Mouse (Mus musculus): Measurements from ENCODE around the gene Rpl31. TPM values are rescaled to one million over a fixed set of nuclear protein-coding genes. Genes with fewer than 3 reads are reported as not detected.

The Rpl31 gene
- polyA plus RNA-seq, 1 experiment = 322 TPM

DNA sequence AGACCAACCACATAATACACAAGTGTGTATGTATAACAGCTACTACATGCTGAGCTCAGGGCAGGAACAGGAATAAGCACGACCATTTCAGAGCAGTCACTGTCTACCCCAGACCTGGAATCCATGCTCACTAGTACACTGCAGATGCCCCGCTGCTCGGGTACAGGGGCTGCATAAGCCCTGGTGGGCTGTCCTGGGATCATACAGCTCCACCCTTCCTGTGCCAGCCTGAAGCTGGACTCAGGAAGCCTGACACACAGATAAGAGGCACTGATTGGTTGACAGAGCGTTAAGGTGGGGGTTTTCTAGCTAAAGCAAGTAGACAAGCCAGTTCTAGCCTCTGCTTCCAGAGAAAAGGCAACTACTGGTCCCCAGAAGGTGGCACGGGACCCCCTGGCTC is 11.4 kb downstream of the Rpl31 start:
- H3K27ac ChIP-seq (replicated peaks; ENCODE audit: low read depth, low read length) = no peak overlapping the region
- no peak overlapping the region for H3K4me3 ChIP-seq (ENCODE audit: insufficient read depth, low read depth, low read length)
- H3K4me1 ChIP-seq (ENCODE audit: control insufficient read depth, insufficient read depth, insufficient read length, low read length) = no peaks in the 10 kb centered on the region

DNA sequence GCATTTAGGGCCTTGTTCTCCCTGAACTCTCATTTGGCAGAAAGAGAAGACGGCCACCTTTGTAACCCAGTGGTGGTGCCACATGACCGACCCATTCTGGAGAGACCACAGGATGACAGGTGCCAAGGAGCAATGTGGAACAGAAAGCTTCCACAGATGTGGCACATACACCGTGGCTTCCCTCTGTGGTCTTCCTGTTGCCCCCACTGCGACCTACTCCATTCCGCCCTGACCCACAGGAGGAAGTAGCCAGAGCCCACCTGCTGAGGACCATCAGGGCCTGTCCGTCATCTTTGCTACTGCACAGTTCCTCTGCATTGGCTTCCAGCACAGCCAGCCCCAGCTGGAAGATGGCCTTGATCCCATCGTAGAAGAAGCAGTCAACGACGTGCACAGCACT is 13.4 kb downstream of the Rpl31 start:
- Histone ChIP-seq H3K27ac (replicated peaks; ENCODE audit: low read depth, low read length) (no peak overlapping the region), H3K4me3 (ENCODE audit: insufficient read depth, low read depth, low read length) (no peak overlapping the region), H3K4me1 (ENCODE audit: control insufficient read depth, insufficient read depth, insufficient read length, low read length) (no peaks in the 10 kb centered on the region)

DNA sequence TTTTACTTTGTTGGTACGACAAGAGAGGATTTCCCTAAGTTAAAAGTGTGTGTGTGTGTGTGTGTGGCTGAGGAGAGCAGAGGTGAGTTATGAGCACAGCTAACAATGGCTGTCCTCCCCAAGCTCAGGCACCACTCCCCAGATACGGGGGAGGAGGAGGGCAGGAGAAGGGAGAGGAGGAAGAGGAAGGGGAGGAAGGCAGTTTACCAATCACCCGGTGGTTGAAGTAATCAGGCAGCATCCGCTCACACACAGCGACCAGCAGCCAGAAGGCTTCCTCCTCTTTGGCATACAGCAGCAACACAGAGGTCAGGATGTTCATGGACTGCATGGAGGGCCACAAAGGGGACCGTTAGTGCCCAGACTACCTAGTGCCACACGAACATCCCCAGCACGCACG is 17.3 kb downstream of the Rpl31 start:
- H3K27ac ChIP-seq (replicated peaks; ENCODE audit: low read depth, low read length) = no peak overlapping the region
- H3K4me1 ChIP-seq (ENCODE audit: control insufficient read depth, insufficient read depth, insufficient read length, low read length) = no peaks in the 10 kb centered on the region
- no peak overlapping the region for H3K4me3 ChIP-seq (ENCODE audit: insufficient read depth, low read depth, low read length)

DNA sequence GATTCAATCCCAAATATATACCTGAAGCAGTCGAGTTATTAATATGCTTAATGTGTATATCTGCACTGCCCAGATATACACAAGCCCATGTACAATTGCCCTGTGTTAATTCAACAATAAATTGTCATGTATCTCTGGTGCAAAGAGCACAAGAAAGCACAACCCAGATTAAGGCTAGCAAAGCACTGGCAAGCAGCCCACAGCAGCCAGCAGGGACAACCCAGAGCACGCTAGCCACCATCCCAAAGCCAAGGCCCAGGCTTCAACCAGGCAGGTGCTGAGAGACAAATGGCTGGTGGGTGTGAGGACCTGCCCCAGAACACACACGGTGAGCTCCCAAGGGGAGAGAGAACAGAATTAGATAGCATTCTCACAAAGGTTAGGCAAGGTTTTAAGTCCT is 18.8 kb downstream of the Rpl31 start:
- no peaks in the 10 kb centered on the region for H3K4me1 ChIP-seq (ENCODE audit: control insufficient read depth, insufficient read depth, insufficient read length, low read length)

DNA sequence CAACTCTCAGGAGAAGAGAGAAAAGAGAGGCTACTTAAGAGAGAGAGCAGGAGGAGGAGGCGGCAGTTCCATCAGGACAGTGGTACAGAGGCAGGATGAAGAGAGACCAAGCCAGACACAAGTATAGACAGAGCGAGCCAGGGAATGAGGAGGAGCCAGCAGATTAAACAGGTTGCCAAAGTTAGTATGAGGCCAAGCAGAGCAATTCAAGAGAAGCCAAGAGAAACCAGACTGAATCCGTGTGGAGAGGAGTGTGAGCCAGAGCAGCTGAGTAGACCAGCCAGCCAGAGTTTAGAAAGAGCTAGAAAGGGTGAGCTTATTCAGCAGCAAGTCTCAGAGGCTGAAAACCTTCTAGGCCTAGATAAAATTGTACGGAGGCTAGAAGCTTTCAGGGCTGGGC is 19.9 kb downstream of the Rpl31 start:
- no peaks in the 10 kb centered on the region for H3K4me1 ChIP-seq (ENCODE audit: control insufficient read depth, insufficient read depth, insufficient read length, low read length)
- H3K27ac ChIP-seq (replicated peaks; ENCODE audit: low read depth, low read length) = no peak overlapping the region
- no peak overlapping the region for H3K4me3 ChIP-seq (ENCODE audit: insufficient read depth, low read depth, low read length)

More for the DNA sequence above, 18.8 kb downstream of the Rpl31 start:
- no peak overlapping the region for H3K27ac ChIP-seq (replicated peaks; ENCODE audit: low read depth, low read length)
- no peak overlapping the region for H3K4me3 ChIP-seq (ENCODE audit: insufficient read depth, low read depth, low read length)

DNA sequence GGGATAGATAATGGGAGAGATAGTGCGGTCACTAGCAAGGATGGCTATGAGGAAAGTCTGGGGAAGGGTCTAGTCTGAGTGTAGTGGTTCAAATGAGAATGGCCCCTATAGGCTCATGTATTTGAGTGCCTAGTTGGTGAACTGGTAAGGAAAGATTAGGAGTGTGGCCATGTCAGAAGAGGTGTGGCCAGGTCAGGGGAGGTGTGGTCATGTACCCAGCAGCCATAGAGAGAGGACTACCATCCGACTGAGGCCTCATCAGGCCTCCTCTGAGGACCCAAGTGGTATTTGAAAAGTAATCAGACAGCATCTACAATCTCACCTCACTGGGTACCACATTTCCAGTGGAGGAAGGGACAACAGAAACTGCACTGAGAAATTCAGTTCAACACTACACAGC is 20.5 kb downstream of the Rpl31 start:
- no peaks in the 10 kb centered on the region for H3K4me1 ChIP-seq (ENCODE audit: control insufficient read depth, insufficient read depth, insufficient read length, low read length)
- H3K4me3 ChIP-seq (ENCODE audit: insufficient read depth, low read depth, low read length) = no peak overlapping the region
- no peak overlapping the region for H3K27ac ChIP-seq (replicated peaks; ENCODE audit: low read depth, low read length)

DNA sequence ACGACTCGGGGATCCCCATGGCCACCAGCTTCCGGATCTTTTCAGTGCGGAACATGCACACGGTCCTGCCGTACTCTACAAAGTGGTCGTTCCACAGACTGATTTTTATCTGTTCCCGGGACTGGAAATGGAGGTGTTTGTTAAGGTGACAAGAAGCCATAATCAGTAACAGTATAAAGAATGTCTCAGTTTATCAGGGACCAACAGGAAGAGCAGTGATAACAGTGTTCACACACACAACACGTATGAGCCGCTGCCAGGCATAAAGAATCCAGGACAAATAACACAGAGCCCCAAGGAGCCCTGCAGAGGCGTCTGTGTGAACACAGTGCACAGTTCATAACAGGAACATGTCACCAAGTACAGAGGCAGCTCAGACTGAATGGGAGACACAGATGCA is 21.7 kb downstream of the Rpl31 start:
- Histone ChIP-seq H3K27ac (replicated peaks; ENCODE audit: low read depth, low read length) (no peak overlapping the region), H3K4me1 (ENCODE audit: control insufficient read depth, insufficient read depth, insufficient read length, low read length) (0 out of 2 replicates have a peak, but pooled peaks cover 4% of the 10 kb centered on the region), H3K4me3 (ENCODE audit: insufficient read depth, low read depth, low read length) (no peak overlapping the region)

DNA sequence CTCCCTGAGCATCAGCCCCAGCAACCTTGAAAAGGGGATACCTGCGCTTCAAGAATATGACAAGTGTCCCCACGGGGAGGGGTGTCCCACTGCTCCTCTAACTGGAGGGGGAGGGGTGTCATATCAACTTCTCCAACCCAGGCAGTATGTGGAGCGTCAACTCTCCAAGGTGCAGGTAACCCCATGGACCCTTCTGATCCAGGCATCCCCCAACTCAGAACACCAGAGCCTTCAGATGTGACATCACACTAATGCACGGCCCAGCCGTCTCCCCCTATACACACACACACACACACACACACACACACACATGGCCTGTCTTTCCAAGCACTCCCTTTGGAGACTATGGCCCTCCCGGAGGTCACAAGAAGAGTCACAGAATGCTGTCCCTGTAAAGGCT is 24.0 kb downstream of the Rpl31 start:
- no peak overlapping the region for H3K4me3 ChIP-seq (ENCODE audit: insufficient read depth, low read depth, low read length)
- 0 out of 2 replicates have a peak, but pooled peaks cover 5% of the 10 kb centered on the region for H3K4me1 ChIP-seq (ENCODE audit: control insufficient read depth, insufficient read depth, insufficient read length, low read length)
- no peak overlapping the region for H3K27ac ChIP-seq (replicated peaks; ENCODE audit: low read depth, low read length)

DNA sequence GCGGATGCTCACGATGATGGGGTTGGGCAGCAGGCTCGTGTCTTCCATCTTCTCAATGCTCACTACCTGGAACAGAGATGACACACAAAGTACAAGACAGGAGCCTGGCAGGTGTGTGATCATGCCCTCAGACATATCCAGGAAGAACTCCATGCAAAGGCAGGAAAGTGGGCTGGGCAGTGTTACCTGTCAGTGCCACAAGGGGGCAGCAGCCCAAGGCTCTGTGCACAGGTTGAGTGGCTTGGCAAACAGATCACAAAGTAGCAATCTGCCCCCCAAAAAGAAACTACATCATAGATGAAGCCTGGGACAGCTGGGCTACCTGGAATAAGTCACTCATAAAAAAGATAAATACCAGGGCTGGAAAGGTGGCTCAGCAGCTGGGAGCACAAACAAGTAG is 24.5 kb downstream of the Rpl31 start:
- H3K27ac ChIP-seq (replicated peaks; ENCODE audit: low read depth, low read length) = no peak overlapping the region
- no peak overlapping the region for H3K4me3 ChIP-seq (ENCODE audit: insufficient read depth, low read depth, low read length)

DNA sequence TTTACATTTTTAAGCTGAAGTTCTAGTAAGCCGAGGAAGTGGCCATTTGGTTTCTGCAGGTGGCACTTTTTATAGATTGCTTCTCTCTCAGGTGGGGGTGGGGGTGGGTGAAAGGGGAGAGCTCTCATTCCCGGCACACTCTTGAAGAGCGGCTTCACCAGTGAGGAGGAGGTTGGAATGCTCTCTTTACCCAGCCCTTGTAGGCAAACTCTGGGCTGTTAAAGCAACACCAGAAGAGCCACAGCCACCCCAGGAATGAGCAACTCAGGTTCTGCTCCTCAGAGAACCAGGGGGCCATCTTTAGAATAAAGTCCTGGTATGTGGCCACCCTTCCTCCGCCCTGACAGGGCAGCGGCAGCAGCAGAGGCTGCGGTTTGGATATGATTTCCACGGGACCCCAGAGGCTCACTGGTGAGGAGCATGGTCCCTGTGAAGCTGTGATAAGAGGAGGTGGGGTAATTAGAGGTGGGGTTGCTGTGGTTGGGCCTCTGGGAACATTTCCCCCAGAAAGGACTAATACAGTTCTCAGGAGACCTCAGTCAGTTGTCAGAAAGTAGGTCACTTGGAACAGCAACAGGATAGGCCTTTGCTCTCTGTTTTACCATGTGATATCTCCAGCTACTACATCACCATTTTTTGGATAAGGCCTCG is 25.7 kb downstream of the Rpl31 start:
- no peak overlapping the region for H3K27ac ChIP-seq (replicated peaks; ENCODE audit: low read depth, low read length)
- no peak overlapping the region for H3K4me3 ChIP-seq (ENCODE audit: insufficient read depth, low read depth, low read length)
- H3K4me1 ChIP-seq (ENCODE audit: control insufficient read depth, insufficient read depth, insufficient read length, low read length) = 0 out of 2 replicates have a peak, but pooled peaks cover 5% of the 10 kb centered on the region

More for the DNA sequence above, 24.5 kb downstream of the Rpl31 start:
- 0 out of 2 replicates have a peak, but pooled peaks cover 5% of the 10 kb centered on the region for H3K4me1 ChIP-seq (ENCODE audit: control insufficient read depth, insufficient read depth, insufficient read length, low read length)

DNA sequence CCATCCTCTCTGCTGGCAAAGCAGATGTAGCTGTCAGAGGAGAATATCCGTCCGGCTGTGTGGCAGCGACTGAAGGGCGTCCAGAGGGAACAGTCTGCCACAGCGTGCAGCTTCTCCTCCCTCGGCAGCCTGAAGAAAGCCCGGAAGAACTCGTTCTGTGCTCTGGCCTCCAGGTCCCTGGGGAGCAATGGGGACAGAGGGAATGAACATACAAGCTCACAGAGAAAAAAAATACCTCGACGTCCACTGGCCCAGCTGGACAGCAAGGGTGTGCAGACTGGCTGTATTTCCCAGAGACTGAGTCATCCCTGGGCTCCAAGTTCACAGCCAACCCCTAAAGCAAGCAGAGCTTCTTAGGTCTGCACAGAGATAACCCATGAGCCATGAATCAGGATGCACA is 26.5 kb downstream of the Rpl31 start:
- H3K27ac ChIP-seq (replicated peaks; ENCODE audit: low read depth, low read length) = peak overlapping the region; percentile 41; the same call in 1 of the 2 replicates

DNA sequence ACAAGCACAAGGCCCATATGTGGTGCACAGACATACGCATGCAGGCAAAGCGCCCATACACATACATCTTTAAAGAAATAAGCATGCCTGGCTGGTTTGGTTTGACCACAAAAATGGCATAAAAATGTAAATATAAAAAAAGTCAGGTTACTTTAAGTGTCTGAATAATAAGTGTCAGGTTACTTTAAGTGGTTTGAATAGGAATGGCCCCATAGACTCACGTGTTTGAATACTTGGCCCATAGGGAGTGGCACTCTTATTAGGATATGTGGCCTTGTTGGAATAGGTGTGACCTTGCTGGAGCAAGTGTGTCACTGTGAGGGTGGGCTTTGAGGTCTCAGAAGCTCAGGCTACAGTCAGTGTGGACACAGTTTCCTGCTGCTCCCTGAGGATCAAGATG is 27.0 kb downstream of the Rpl31 start:
- Histone ChIP-seq H3K4me1 (ENCODE audit: control insufficient read depth, insufficient read depth, insufficient read length, low read length) (0 out of 2 replicates have a peak, but pooled peaks cover 5% of the 10 kb centered on the region), H3K4me3 (ENCODE audit: insufficient read depth, low read depth, low read length) (no peak overlapping the region), H3K27ac (replicated peaks; ENCODE audit: low read depth, low read length) (no peak overlapping the region)

More for the DNA sequence above, 26.5 kb downstream of the Rpl31 start:
- Histone ChIP-seq H3K4me1 (ENCODE audit: control insufficient read depth, insufficient read depth, insufficient read length, low read length) (0 out of 2 replicates have a peak, but pooled peaks cover 5% of the 10 kb centered on the region), H3K4me3 (ENCODE audit: insufficient read depth, low read depth, low read length) (no peak overlapping the region)

DNA sequence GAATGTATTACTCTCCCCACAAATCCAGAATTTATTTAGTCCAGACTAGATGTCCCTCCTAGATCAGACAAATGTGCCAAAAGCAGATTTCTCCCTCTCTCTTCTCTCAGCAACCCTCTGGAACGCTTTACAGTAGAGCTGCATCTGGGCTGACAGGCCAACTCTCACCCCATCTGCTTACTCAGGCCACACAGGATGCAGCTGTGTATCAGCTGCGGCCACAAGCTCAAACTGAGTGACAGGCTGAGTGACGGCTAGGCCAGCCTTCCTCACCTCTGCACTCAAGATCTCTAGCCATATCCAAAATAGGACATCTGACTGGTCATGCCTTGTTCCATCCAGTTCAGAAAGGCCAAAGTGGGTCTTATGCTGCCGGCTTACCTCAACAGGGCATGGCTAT is 28.7 kb downstream of the Rpl31 start:
- Histone ChIP-seq H3K4me3 (ENCODE audit: insufficient read depth, low read depth, low read length) (no peak overlapping the region), H3K27ac (replicated peaks; ENCODE audit: low read depth, low read length) (no peak overlapping the region), H3K4me1 (ENCODE audit: control insufficient read depth, insufficient read depth, insufficient read length, low read length) (0 out of 2 replicates have a peak, but pooled peaks cover 5% of the 10 kb centered on the region)

DNA sequence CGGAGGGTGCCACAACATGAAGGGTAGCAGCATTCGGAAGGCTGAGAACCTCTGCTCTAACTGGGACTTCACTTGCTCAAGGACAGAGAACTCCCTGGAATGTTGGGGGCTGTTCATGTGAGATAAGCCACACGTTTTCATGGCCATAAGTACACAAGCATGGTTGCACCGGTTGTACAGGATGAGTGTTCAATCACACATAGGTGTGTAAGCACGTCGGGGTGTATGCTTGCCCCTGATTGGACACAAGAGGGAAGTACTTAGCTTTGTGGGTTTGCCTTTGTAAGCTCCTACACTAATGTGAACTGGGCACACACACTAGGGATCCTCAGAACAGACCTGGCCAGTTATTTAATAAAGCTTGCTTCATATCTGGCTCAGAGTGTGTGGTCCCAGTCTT is 30.6 kb downstream of the Rpl31 start:
- Histone ChIP-seq H3K4me3 (ENCODE audit: insufficient read depth, low read depth, low read length) (no peak overlapping the region), H3K27ac (replicated peaks; ENCODE audit: low read depth, low read length) (no peak overlapping the region), H3K4me1 (ENCODE audit: control insufficient read depth, insufficient read depth, insufficient read length, low read length) (0 out of 2 replicates have a peak, but pooled peaks cover 5% of the 10 kb centered on the region)

DNA sequence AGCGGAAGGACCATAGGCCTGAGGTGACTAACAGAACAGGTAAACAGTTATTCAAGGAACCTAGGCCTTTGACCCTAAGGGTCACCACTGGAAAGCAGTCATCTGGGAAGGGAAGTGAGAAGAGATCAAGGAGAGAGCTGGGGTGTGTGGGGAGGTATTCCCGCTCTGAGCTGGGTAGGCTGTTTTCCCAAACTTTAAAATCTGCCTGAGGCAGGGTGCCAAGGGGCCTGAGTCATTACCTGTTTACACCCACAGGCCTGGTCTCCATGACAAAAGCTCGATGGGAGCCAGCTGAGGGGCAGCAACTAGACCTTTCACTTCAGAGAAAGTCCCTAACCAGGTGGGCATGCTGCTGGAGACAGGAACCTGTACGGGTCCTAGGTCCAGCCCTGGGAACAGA is 31.6 kb downstream of the Rpl31 start:
- no peak overlapping the region for H3K27ac ChIP-seq (replicated peaks; ENCODE audit: low read depth, low read length)
- 0 out of 2 replicates have a peak, but pooled peaks cover 1% of the 10 kb centered on the region for H3K4me1 ChIP-seq (ENCODE audit: control insufficient read depth, insufficient read depth, insufficient read length, low read length)
- no peak overlapping the region for H3K4me3 ChIP-seq (ENCODE audit: insufficient read depth, low read depth, low read length)

DNA sequence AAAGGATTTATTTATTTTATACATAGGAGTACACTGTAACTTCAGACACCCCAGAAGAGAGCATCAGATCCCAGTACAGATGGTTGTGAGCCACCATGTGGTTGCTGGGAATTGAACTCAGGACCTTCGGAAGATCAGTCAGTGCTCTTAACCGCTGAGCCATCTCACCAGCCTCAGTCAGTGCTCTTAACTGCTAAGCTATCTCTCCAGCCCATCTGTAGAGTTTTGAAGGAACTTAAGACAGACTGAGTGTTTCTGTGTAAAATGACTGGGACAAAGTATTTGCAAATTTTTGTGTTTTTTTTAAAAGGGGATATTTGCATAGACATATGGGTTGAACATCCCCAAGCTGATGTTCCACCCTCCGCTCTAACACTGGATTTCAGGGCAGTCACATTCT is 32.5 kb downstream of the Rpl31 start:
- Histone ChIP-seq H3K4me1 (ENCODE audit: control insufficient read depth, insufficient read depth, insufficient read length, low read length) (no peaks in the 10 kb centered on the region), H3K4me3 (ENCODE audit: insufficient read depth, low read depth, low read length) (no peak overlapping the region)

More for the DNA sequence above, 32.5 kb downstream of the Rpl31 start:
- H3K27ac ChIP-seq (replicated peaks; ENCODE audit: low read depth, low read length) = no peak overlapping the region
